Mouse (Mus musculus): Measurements from ENCODE around the gene Lyzl4. TPM values are rescaled to one million over a fixed set of nuclear protein-coding genes. Genes with fewer than 3 reads are reported as not detected.

Lyzl4 gene
- polyA plus RNA-seq, 1 experiment from 2014 or later: not detected

GRCm38 (mm10) chr9:121555395-121556000, 86.4 kb downstream of the Lyzl4 start:
- H3K27me3 ChIP-seq (ENCODE audit: control insufficient read depth, insufficient read depth, low read length): no peaks in the 10 kb centered on the region
- no peak overlapping the region for H3K9ac ChIP-seq (ENCODE audit: low read depth, low read length)
- no peak overlapping the region for H3K4me3 ChIP-seq (ENCODE audit: low read depth, low read length)
- H3K4me1 ChIP-seq (ENCODE audit: control insufficient read depth, insufficient read depth, low read length): peaks cover 9% of the 10 kb centered on the region
- WGBS (ENCODE audit: insufficient replicate concordance): 54% methylated on average over 9 of the region's 9 CpGs
- H3K27ac ChIP-seq (ENCODE audit: low read depth, low read length): no peak overlapping the region
- H3K36me3 ChIP-seq (ENCODE audit: control insufficient read depth, insufficient read depth, low read length): no peaks in the 10 kb centered on the region
- no peaks in the 10 kb centered on the region for H3K9me3 ChIP-seq (replicated peaks; ENCODE audit: control insufficient read depth, low read length)
- no peak overlapping the region for H3K4me2 ChIP-seq
- ATAC-seq (replicated peaks; ENCODE audit: insufficient number of reproducible peaks, low FRiP score, low TSS enrichment): no peak

- H3K27me3 ChIP-seq (ENCODE audit: control insufficient read depth, insufficient read depth, low read length): no peaks in the 10 kb centered on the region
- H3K4me1 ChIP-seq (ENCODE audit: control insufficient read depth, insufficient read depth, low read length): peaks cover 15% of the 10 kb centered on the region
- H3K4me2 ChIP-seq: no peak overlapping the region
- WGBS (ENCODE audit: insufficient replicate concordance): 35% methylated on average over 4 of the region's 4 CpGs
- H3K4me3 ChIP-seq (ENCODE audit: low read depth, low read length): no peak overlapping the region
- H3K9ac ChIP-seq (ENCODE audit: low read depth, low read length): no peak overlapping the region
- no peak for ATAC-seq (replicated peaks; ENCODE audit: insufficient number of reproducible peaks, low FRiP score, low TSS enrichment)
- H3K27ac ChIP-seq (ENCODE audit: low read depth, low read length): no peak overlapping the region
- H3K36me3 ChIP-seq (ENCODE audit: control insufficient read depth, insufficient read depth, low read length): no peaks in the 10 kb centered on the region
- H3K9me3 ChIP-seq (replicated peaks; ENCODE audit: control insufficient read depth, low read length): no peaks in the 10 kb centered on the region
These were observed 88.3 kb downstream of the Lyzl4 start for GRCm38 (mm10) chr9:121553643-121554042.

- Histone ChIP-seq H3K27me3 (ENCODE audit: control insufficient read depth, insufficient read depth, low read length) (no peaks in the 10 kb centered on the region), H3K4me1 (ENCODE audit: control insufficient read depth, insufficient read depth, low read length) (peaks cover 7% of the 10 kb centered on the region; the same call in 1 of the 2 replicates), H3K9ac (ENCODE audit: low read depth, low read length) (no peak overlapping the region), H3K4me3 (ENCODE audit: low read depth, low read length) (no peak overlapping the region), H3K9me3 (replicated peaks; ENCODE audit: control insufficient read depth, low read length) (no peaks in the 10 kb centered on the region), H3K27ac (ENCODE audit: low read depth, low read length) (no peak overlapping the region), H3K4me2 (no peak overlapping the region), H3K36me3 (ENCODE audit: control insufficient read depth, insufficient read depth, low read length) (no peaks in the 10 kb centered on the region)
- no peak for ATAC-seq (replicated peaks; ENCODE audit: insufficient number of reproducible peaks, low FRiP score, low TSS enrichment)
- WGBS (ENCODE audit: insufficient replicate concordance): 68% methylated on average over 5 of the region's 5 CpGs
These were observed 91.5 kb downstream of the Lyzl4 start for GRCm38 (mm10) chr9:121550327-121550771.

GRCm38 (mm10) chr9:121549444-121549843, 92.5 kb downstream of the Lyzl4 start:
- no peaks in the 10 kb centered on the region for H3K9me3 ChIP-seq (replicated peaks; ENCODE audit: control insufficient read depth, low read length)
- no peak overlapping the region for H3K4me2 ChIP-seq
- H3K9ac ChIP-seq (ENCODE audit: low read depth, low read length): no peak overlapping the region
- no peaks in the 10 kb centered on the region for H3K27me3 ChIP-seq (ENCODE audit: control insufficient read depth, insufficient read depth, low read length)
- H3K36me3 ChIP-seq (ENCODE audit: control insufficient read depth, insufficient read depth, low read length): no peaks in the 10 kb centered on the region
- no peak overlapping the region for H3K4me3 ChIP-seq (ENCODE audit: low read depth, low read length)
- H3K27ac ChIP-seq (ENCODE audit: low read depth, low read length): no peak overlapping the region
- ATAC-seq (replicated peaks; ENCODE audit: insufficient number of reproducible peaks, low FRiP score, low TSS enrichment): no peak
- peaks cover 7% of the 10 kb centered on the region; the same call in 1 of the 2 replicates for H3K4me1 ChIP-seq (ENCODE audit: control insufficient read depth, insufficient read depth, low read length)

GRCm38 (mm10) chr9:121549010-121549409, 92.9 kb downstream of the Lyzl4 start:
- no peaks in the 10 kb centered on the region for H3K27me3 ChIP-seq (ENCODE audit: control insufficient read depth, insufficient read depth, low read length)
- no peak overlapping the region for H3K27ac ChIP-seq (ENCODE audit: low read depth, low read length)
- no peak overlapping the region for H3K9ac ChIP-seq (ENCODE audit: low read depth, low read length)
- peaks cover 7% of the 10 kb centered on the region; the same call in 1 of the 2 replicates for H3K4me1 ChIP-seq (ENCODE audit: control insufficient read depth, insufficient read depth, low read length)
- H3K4me3 ChIP-seq (ENCODE audit: low read depth, low read length): no peak overlapping the region
- no peaks in the 10 kb centered on the region for H3K9me3 ChIP-seq (replicated peaks; ENCODE audit: control insufficient read depth, low read length)
- H3K36me3 ChIP-seq (ENCODE audit: control insufficient read depth, insufficient read depth, low read length): no peaks in the 10 kb centered on the region
- H3K4me2 ChIP-seq: no peak overlapping the region
- no peak for ATAC-seq (replicated peaks; ENCODE audit: insufficient number of reproducible peaks, low FRiP score, low TSS enrichment)
- 10% methylated on average over 5 of the region's 5 CpGs for WGBS (ENCODE audit: insufficient replicate concordance)

- WGBS (ENCODE audit: insufficient replicate concordance): 57% methylated on average over 4 of the region's 4 CpGs
- no peak overlapping the region for H3K9ac ChIP-seq (ENCODE audit: low read depth, low read length)
- H3K4me1 ChIP-seq (ENCODE audit: control insufficient read depth, insufficient read depth, low read length): peaks cover 7% of the 10 kb centered on the region; the same call in 1 of the 2 replicates
- H3K4me3 ChIP-seq (ENCODE audit: low read depth, low read length): no peak overlapping the region
- no peak overlapping the region for H3K27ac ChIP-seq (ENCODE audit: low read depth, low read length)
- no peaks in the 10 kb centered on the region for H3K36me3 ChIP-seq (ENCODE audit: control insufficient read depth, insufficient read depth, low read length)
- no peak overlapping the region for H3K4me2 ChIP-seq
- ATAC-seq (replicated peaks; ENCODE audit: insufficient number of reproducible peaks, low FRiP score, low TSS enrichment): no peak
- H3K9me3 ChIP-seq (replicated peaks; ENCODE audit: control insufficient read depth, low read length): no peaks in the 10 kb centered on the region
- H3K27me3 ChIP-seq (ENCODE audit: control insufficient read depth, insufficient read depth, low read length): no peaks in the 10 kb centered on the region
These were observed 94.5 kb downstream of the Lyzl4 start for GRCm38 (mm10) chr9:121547431-121547830.

- no peaks in the 10 kb centered on the region for H3K4me1 ChIP-seq (ENCODE audit: control insufficient read depth, insufficient read depth, low read length)
- no peak overlapping the region for H3K4me2 ChIP-seq
- 0 out of 2 replicates have a peak, but pooled peaks cover 4% of the 10 kb centered on the region for H3K9me3 ChIP-seq (replicated peaks; ENCODE audit: control insufficient read depth, low read length)
- H3K27ac ChIP-seq (ENCODE audit: low read depth, low read length): no peak overlapping the region
- no peak overlapping the region for H3K9ac ChIP-seq (ENCODE audit: low read depth, low read length)
- H3K4me3 ChIP-seq (ENCODE audit: low read depth, low read length): no peak overlapping the region
- no peak for ATAC-seq (replicated peaks; ENCODE audit: insufficient number of reproducible peaks, low FRiP score, low TSS enrichment)
- H3K27me3 ChIP-seq (ENCODE audit: control insufficient read depth, insufficient read depth, low read length): no peaks in the 10 kb centered on the region
- H3K36me3 ChIP-seq (ENCODE audit: control insufficient read depth, insufficient read depth, low read length): no peaks in the 10 kb centered on the region
These were observed 100.4 kb downstream of the Lyzl4 start for GRCm38 (mm10) chr9:121541530-121541929.

GRCm38 (mm10) chr9:121532626-121533025, 109.3 kb downstream of the Lyzl4 start:
- Histone ChIP-seq H3K4me3 (ENCODE audit: low read depth, low read length) (no peak overlapping the region), H3K36me3 (ENCODE audit: control insufficient read depth, insufficient read depth, low read length) (no peaks in the 10 kb centered on the region), H3K27me3 (ENCODE audit: control insufficient read depth, insufficient read depth, low read length) (no peaks in the 10 kb centered on the region), H3K27ac (ENCODE audit: low read depth, low read length) (no peak overlapping the region), H3K4me1 (ENCODE audit: control insufficient read depth, insufficient read depth, low read length) (no peaks in the 10 kb centered on the region), H3K9ac (ENCODE audit: low read depth, low read length) (no peak overlapping the region), H3K9me3 (replicated peaks; ENCODE audit: control insufficient read depth, low read length) (0 out of 2 replicates have a peak, but pooled peaks cover 9% of the 10 kb centered on the region), H3K4me2 (no peak overlapping the region)
- no peak for ATAC-seq (replicated peaks; ENCODE audit: insufficient number of reproducible peaks, low FRiP score, low TSS enrichment)
- 88% methylated on average over 9 of the region's 9 CpGs for WGBS (ENCODE audit: insufficient replicate concordance)

Measured in heart, embryonic 11.5 days (tissue).